Mouse (Mus musculus): ENCODE results near the gene Gm49388. TPM values are rescaled to one million over a fixed set of nuclear protein-coding genes. Genes with fewer than 3 reads are reported as not detected.
"Not testable (repeated sequence)": the region's sequence is repeated elsewhere in the genome, so short reads cannot be mapped to it uniquely, and the experiment has no call there.

Gene Gm49388
- total and polyA plus RNA-seq, 2 experiments from 2014 or later, result not detected

DNA sequence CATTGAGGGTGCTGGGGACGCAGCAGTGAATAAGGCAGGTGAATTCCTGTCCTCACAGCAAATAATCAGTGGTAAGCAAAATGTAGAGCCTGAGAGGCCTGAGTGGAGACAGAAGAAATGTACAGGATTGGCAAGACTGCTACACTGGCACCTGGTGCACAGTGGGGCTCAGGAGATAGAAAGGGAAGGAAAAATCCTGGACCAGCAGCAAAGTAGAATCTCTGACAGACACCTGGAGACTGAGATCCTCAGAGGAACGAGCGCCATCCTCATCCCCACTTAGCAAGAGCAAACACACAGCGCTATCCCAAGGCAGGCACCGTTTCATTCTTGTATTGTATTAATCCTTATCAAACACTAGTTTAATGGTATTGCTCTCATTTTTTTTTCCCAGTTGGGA lies 52.1 kb downstream of the Gm49388 start:
- ATAC-seq (ENCODE audit: insufficient read depth, low read depth) (no peak), DNase-seq (ENCODE audit: low spot score) (no peak)
- 85% methylated on average over 5 of the region's 5 CpGs for WGBS
- Histone ChIP-seq H3K36me3 (replicated peaks; ENCODE audit: control insufficient read depth, insufficient read depth, low read length) (no peaks in the 10 kb centered on the region), H3K27me3 (ENCODE audit: control insufficient read depth, insufficient read depth, low read length) (no peaks in the 10 kb centered on the region), H3K27ac (ENCODE audit: low read depth) (no peak overlapping the region), H3K9ac (replicated peaks; ENCODE audit: low read depth, low read length) (no peak overlapping the region), H3K9me3 (replicated peaks; ENCODE audit: control insufficient read depth, low read length) (no peaks in the 10 kb centered on the region), H3K4me2 (ENCODE audit: low read depth, low read length) (no peak overlapping the region), H3K4me1 (ENCODE audit: control insufficient read depth, insufficient read depth) (peaks cover 5% of the 10 kb centered on the region), H3K4me3 (ENCODE audit: low read depth, low read length) (no peak overlapping the region)
- TF ChIP-seq EP300 (IDR thresholded peaks at IDR 0.05; ENCODE audit: low read depth) (no peak), CTCF (IDR thresholded peaks at IDR 0.05; ENCODE audit: low read depth) (no peak)

DNA sequence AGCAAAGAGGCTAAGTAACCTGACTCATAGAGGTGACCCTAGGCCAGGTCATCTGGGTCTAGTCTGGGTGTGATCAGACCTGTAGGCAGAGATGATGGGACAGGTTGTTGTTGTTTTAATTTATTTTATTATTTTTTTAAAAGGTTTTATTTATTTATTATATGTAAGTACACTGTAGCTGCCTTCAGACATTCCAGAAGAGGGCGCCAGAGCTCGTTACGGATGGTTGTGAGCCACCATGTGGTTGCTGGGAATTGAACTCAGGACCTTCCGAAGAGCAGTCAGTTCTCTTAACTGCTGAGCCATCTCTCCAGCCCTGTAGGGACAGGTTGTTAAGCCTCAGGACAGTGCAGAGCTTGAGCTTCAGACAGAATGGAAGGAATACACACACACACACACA lies 52.5 kb downstream of the Gm49388 start:
- not testable (repeated sequence) for H3K4me1 ChIP-seq (ENCODE audit: control insufficient read depth, insufficient read depth); H3K4me2 ChIP-seq (ENCODE audit: low read depth, low read length); H3K9ac ChIP-seq (replicated peaks; ENCODE audit: low read depth, low read length); H3K27me3 ChIP-seq (ENCODE audit: control insufficient read depth, insufficient read depth, low read length); H3K4me3 ChIP-seq (ENCODE audit: low read depth, low read length); DNase-seq (ENCODE audit: low spot score); ATAC-seq (ENCODE audit: insufficient read depth, low read depth); H3K36me3 ChIP-seq (replicated peaks; ENCODE audit: control insufficient read depth, insufficient read depth, low read length); H3K27ac ChIP-seq (ENCODE audit: low read depth); H3K9me3 ChIP-seq (replicated peaks; ENCODE audit: control insufficient read depth, low read length)
- 72% methylated on average over 4 of the region's 4 CpGs for WGBS

DNA sequence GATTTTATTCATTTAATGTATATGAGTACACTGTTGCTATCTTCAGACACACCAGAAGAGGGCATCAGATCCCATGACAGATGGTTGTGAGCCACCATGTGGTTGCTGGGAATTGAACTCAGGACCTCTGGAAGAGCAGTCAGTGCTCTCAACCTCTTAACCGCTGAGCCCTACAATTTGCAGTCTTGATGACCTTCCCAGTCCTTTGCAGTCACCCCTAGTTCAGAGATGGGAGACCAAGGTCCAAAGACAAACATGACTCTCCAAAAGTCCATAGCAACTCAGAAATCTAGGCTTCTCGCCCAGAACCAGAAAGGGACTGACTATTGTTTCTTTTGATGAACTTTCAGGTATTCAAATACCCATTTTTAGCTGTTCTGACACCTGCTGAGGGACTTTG lies 54.6 kb downstream of the Gm49388 start:
- H3K9ac ChIP-seq (replicated peaks; ENCODE audit: low read depth, low read length); DNase-seq (ENCODE audit: low spot score); H3K4me2 ChIP-seq (ENCODE audit: low read depth, low read length); H3K4me1 ChIP-seq (ENCODE audit: control insufficient read depth, insufficient read depth); ATAC-seq (ENCODE audit: insufficient read depth, low read depth); H3K9me3 ChIP-seq (replicated peaks; ENCODE audit: control insufficient read depth, low read length); H3K27ac ChIP-seq (ENCODE audit: low read depth); H3K27me3 ChIP-seq (ENCODE audit: control insufficient read depth, insufficient read depth, low read length); H3K4me3 ChIP-seq (ENCODE audit: low read depth, low read length): not testable (repeated sequence)
- H3K36me3 ChIP-seq (replicated peaks; ENCODE audit: control insufficient read depth, insufficient read depth, low read length), result peaks cover 18% of the 10 kb centered on the region
- 87% methylated on average over 2 of the region's 2 CpGs for WGBS

DNA sequence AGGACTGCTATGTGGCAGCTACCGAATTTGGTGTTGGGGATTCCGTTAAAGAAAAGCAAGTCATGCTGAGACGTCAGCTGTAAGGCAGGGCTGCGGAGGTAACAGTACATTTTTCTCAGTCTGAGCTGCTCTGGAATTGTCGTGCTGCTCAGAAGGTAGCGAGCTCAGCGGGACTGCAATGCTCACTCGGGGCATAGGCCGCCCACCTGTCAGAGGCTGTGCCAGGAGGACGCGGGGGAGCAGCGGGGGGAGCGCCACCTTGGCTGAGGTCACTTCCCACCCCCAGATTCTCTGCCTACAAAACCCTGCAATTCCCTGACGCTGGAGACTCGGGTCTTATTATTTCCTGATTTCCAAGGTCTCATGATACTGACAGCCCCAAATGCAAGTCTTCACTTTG lies 55.5 kb downstream of the Gm49388 start:
- peak; percentile 19 for ATAC-seq (ENCODE audit: insufficient read depth, low read depth)

DNA sequence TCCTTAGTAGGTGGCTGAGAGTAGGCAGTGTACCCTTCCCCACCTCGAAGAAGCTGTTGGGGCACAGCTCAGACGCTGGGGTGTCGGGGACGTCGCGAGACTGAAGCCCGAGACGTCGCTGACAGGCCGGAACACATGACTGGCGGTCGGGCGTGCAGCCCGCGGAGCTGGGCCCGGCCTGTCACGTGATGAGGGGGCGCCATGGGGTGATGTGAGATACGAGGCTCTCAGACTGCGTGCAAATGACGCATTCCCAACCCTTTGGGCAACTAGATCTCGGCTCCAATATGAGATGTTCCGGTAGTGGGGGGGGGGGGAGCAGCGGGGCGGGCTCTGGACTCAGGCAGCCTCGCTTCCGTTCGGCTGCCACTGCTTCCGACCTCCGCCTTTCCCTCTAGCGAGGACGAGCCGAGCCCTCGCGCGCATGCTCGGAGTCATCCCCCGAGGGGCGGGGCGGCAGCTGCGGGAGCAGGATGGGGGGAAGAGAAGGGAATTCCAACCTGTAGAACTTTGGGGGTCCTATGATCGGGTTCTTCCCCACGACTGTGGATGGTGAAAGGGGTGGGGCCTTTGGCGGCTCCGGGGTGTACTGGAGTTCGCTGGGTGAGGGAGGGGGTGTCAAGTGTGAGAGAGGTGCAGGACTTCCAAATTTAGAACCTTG lies 56.1 kb downstream of the Gm49388 start:
- H3K4me3 ChIP-seq (ENCODE audit: low read depth, low read length), result peak overlapping the region; percentile 86
- H3K9ac ChIP-seq (replicated peaks; ENCODE audit: low read depth, low read length), result peak overlapping the region; percentile 73
- ATAC-seq (ENCODE audit: insufficient read depth, low read depth) (peak; percentile 94), DNase-seq (ENCODE audit: low spot score) (peak; percentile 95)
- TF ChIP-seq EP300 (IDR thresholded peaks at IDR 0.05; ENCODE audit: low read depth) (peak; percentile 59; the same call in 1 of the 2 replicates), CTCF (IDR thresholded peaks at IDR 0.05; ENCODE audit: low read depth) (0 out of 2 replicates have a peak, but pooled peaks have one; percentile 3)
- under 1% methylated on average over 44 of the region's 46 CpGs for WGBS
- H3K27ac ChIP-seq (ENCODE audit: low read depth), result peak overlapping the region; percentile 91
- H3K4me1 ChIP-seq (ENCODE audit: control insufficient read depth, insufficient read depth), result peaks cover 5% of the 10 kb centered on the region
- no peaks in the 10 kb centered on the region for H3K9me3 ChIP-seq (replicated peaks; ENCODE audit: control insufficient read depth, low read length)
- peaks cover 30% of the 10 kb centered on the region for H3K36me3 ChIP-seq (replicated peaks; ENCODE audit: control insufficient read depth, insufficient read depth, low read length)
- peak overlapping the region; percentile 96 for H3K4me2 ChIP-seq (ENCODE audit: low read depth, low read length)
- no peaks in the 10 kb centered on the region for H3K27me3 ChIP-seq (ENCODE audit: control insufficient read depth, insufficient read depth, low read length)

More for the DNA sequence above, 55.5 kb downstream of the Gm49388 start:
- H3K9ac ChIP-seq (replicated peaks; ENCODE audit: low read depth, low read length), result peak overlapping the region; percentile 73
- peak overlapping the region; percentile 86 for H3K4me3 ChIP-seq (ENCODE audit: low read depth, low read length)
- H3K4me1 ChIP-seq (ENCODE audit: control insufficient read depth, insufficient read depth), result peaks cover 5% of the 10 kb centered on the region
- H3K36me3 ChIP-seq (replicated peaks; ENCODE audit: control insufficient read depth, insufficient read depth, low read length), result peaks cover 24% of the 10 kb centered on the region
- H3K27me3 ChIP-seq (ENCODE audit: control insufficient read depth, insufficient read depth, low read length), result no peaks in the 10 kb centered on the region
- TF ChIP-seq CTCF (IDR thresholded peaks at IDR 0.05; ENCODE audit: low read depth), result no peak
- no peak for TF ChIP-seq EP300 (IDR thresholded peaks at IDR 0.05; ENCODE audit: low read depth)
- H3K9me3 ChIP-seq (replicated peaks; ENCODE audit: control insufficient read depth, low read length), result no peaks in the 10 kb centered on the region
- peak overlapping the region; percentile 96 for H3K4me2 ChIP-seq (ENCODE audit: low read depth, low read length)
- peak overlapping the region; percentile 91 for H3K27ac ChIP-seq (ENCODE audit: low read depth)
- no peak for DNase-seq (ENCODE audit: low spot score)
- WGBS, result 4% methylated on average over 15 of the region's 15 CpGs
